Mouse (Mus musculus): ENCODE results near the gene Rabep2.

DNA sequence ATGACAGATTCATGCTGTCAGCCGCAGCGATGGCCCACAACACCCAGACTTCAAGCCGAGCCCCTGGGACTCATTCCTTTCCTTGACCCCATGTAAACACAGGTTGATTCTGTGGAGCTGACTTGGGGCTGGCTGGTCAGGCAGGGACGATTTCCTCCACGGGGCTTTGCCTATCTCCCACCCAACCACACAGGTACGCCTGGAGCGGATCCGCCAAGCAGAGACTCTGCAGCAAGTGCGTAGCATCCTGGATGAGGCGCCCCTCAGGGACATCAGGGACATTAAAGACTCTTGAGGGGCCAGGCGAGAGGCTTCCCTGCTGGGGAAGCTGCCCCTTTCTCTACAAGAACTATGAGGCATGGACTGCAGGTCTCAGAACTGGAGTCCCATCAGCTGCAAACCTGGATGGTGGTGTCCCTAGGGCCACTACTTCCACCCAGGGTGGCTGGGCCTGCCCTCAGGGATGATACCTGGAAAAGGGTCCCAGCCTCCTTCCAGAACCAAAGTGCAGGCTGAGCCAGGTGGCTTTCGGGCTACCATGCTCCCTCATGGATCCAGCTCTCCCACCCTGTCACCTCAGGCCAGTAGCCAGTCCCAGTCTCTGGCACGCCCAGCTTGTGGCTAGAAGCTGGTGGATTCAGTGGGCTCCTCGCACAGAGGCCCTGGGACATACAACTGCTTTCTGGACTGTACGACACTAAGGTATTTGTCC lies 16.7 kb downstream of the Rabep2 start:
- TF ChIP-seq POLR2A (IDR thresholded peaks at IDR 0.05; ENCODE audit: low read depth, low read length) (no peak), CTCF (IDR thresholded peaks at IDR 0.05; ENCODE audit: borderline replicate concordance, insufficient read depth, low read length) (no peak)

Measured in embryonic fibroblast, embryonic 13.5 days (primary cell).